Mouse (Mus musculus): ENCODE results near the gene Gpnmb. TPM values are rescaled to one million over a fixed set of nuclear protein-coding genes. Genes with fewer than 3 reads are reported as not detected.

Gene Gpnmb
- polyA plus RNA-seq, 1 experiment from 2014 or later: 0.36 TPM

DNA sequence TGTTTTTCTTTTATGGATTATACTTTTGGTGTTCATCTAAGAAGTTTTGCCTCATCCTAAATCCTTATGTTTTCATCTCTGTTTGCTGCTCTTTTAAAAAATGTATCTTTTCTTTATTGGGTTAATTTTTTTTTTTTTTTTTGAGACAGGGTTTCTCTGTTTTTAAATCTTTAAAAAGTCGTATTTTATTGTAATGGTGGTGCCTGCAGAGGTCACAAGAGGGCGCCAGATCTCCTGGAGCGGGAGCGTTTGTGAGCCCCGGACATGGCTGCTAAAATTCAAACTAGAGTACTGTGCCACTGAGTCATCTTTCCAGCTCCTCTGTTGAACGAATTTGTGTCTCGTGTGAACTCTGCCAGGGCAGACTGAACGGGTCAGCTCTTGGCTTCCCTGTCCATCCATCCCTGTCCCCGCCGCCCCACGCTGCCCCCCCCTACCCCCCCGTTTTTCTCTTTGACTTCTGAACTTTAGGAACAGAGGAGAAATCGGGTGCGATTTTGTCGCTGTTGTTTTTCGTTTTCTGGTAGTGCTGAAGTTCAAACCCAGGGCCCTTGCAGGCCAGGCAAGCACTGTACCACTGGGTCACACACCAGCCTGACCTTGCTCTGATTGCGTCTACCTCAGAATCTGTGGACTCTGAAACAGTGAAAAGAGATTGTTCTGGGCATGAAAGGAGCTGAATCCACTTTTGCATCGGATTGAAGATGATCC is 3.3 kb downstream of the Gpnmb start:
- no peak overlapping the region for H3K27ac ChIP-seq
- no peaks in the 10 kb centered on the region for H3K36me3 ChIP-seq (ENCODE audit: insufficient read depth, low read length)
- ATAC-seq (replicated peaks; ENCODE audit: low FRiP score, low read depth): peak; percentile 68; the same call in 1 of the 2 replicates
- 13% methylated on average over 18 of the region's 18 CpGs for WGBS
- no peak overlapping the region for H3K9ac ChIP-seq (ENCODE audit: low read depth, low read length)
- no peaks in the 10 kb centered on the region for H3K4me1 ChIP-seq (replicated peaks; ENCODE audit: insufficient read depth, low read length)
- TF ChIP-seq CTCF (IDR thresholded peaks at IDR 0.05; ENCODE audit: low read depth): peak; percentile 75
- H3K4me3 ChIP-seq (replicated peaks; ENCODE audit: low read depth, low read length): peak overlapping the region; percentile 13
- H3K27me3 ChIP-seq (ENCODE audit: insufficient read depth, low read length): no peaks in the 10 kb centered on the region
- no peaks in the 10 kb centered on the region for H3K9me3 ChIP-seq (replicated peaks; ENCODE audit: low read length)
- peak overlapping the region; percentile 36 for H3K4me2 ChIP-seq (ENCODE audit: low read length)
- peak; percentile 85 for DNase-seq (ENCODE audit: low spot score)

- H3K4me1 ChIP-seq (replicated peaks; ENCODE audit: insufficient read depth, low read length): no peaks in the 10 kb centered on the region
- no peak for TF ChIP-seq CTCF (IDR thresholded peaks at IDR 0.05; ENCODE audit: low read depth)
These were observed 10.2 kb downstream of the Gpnmb start for GRCm38 (mm10) chr6:49046502-49046901.

DNA sequence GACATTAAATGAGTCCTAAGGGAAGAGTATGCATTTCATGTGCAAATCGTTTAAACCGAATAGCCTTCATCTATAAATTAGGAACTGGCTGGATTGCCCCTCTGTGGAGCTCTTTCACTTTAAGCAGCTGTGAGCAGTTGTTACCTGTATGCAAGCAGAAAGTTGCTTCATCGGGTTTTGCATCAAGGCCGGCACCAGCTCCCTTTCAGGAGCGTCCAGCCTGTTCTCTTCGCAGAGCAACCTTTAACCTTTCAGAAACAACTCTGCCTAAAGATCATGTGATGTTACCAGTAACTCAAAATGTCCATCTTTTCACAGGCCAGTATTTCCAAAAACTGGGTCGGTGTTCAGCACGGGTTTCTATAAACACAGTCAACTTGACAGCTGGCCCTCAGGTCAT is 10.6 kb downstream of the Gpnmb start:
- Histone ChIP-seq H3K4me3 (replicated peaks; ENCODE audit: low read depth, low read length) (no peak overlapping the region), H3K4me1 (replicated peaks; ENCODE audit: insufficient read depth, low read length) (no peaks in the 10 kb centered on the region), H3K27ac (no peak overlapping the region), H3K4me2 (ENCODE audit: low read length) (no peak overlapping the region), H3K36me3 (ENCODE audit: insufficient read depth, low read length) (no peaks in the 10 kb centered on the region), H3K9me3 (replicated peaks; ENCODE audit: low read length) (no peaks in the 10 kb centered on the region), H3K27me3 (ENCODE audit: insufficient read depth, low read length) (no peaks in the 10 kb centered on the region), H3K9ac (ENCODE audit: low read depth, low read length) (no peak overlapping the region)
- TF ChIP-seq CTCF (IDR thresholded peaks at IDR 0.05; ENCODE audit: low read depth): no peak
- 58% methylated on average over 8 of the region's 8 CpGs for WGBS
- DNase-seq (ENCODE audit: low spot score) (no peak), ATAC-seq (replicated peaks; ENCODE audit: low FRiP score, low read depth) (no peak)

More at GRCm38 (mm10) chr6:49046502-49046901, 10.2 kb downstream of the Gpnmb start:
- Histone ChIP-seq H3K9ac (ENCODE audit: low read depth, low read length) (no peak overlapping the region), H3K4me2 (ENCODE audit: low read length) (no peak overlapping the region), H3K4me3 (replicated peaks; ENCODE audit: low read depth, low read length) (no peak overlapping the region), H3K27me3 (ENCODE audit: insufficient read depth, low read length) (no peaks in the 10 kb centered on the region), H3K36me3 (ENCODE audit: insufficient read depth, low read length) (no peaks in the 10 kb centered on the region), H3K9me3 (replicated peaks; ENCODE audit: low read length) (no peaks in the 10 kb centered on the region), H3K27ac (no peak overlapping the region)
- ATAC-seq (replicated peaks; ENCODE audit: low FRiP score, low read depth): no peak
- WGBS: 62% methylated on average over 6 of the region's 6 CpGs
- DNase-seq (ENCODE audit: low spot score): no peak

- no peak for ATAC-seq (replicated peaks; ENCODE audit: low FRiP score, low read depth)
These were observed 11.5 kb downstream of the Gpnmb start for GRCm38 (mm10) chr6:49047848-49048247.

GRCm38 (mm10) chr6:49048395-49048794 is 12.0 kb downstream of the Gpnmb start:
- Histone ChIP-seq H3K27me3 (ENCODE audit: insufficient read depth, low read length) (no peaks in the 10 kb centered on the region), H3K27ac (no peak overlapping the region), H3K9me3 (replicated peaks; ENCODE audit: low read length) (no peaks in the 10 kb centered on the region), H3K4me3 (replicated peaks; ENCODE audit: low read depth, low read length) (no peak overlapping the region), H3K9ac (ENCODE audit: low read depth, low read length) (no peak overlapping the region), H3K4me1 (replicated peaks; ENCODE audit: insufficient read depth, low read length) (no peaks in the 10 kb centered on the region), H3K4me2 (ENCODE audit: low read length) (no peak overlapping the region), H3K36me3 (ENCODE audit: insufficient read depth, low read length) (no peaks in the 10 kb centered on the region)
- ATAC-seq (replicated peaks; ENCODE audit: low FRiP score, low read depth) (no peak), DNase-seq (ENCODE audit: low spot score) (no peak)
- WGBS: 91% methylated on average over 10 of the region's 10 CpGs
- no peak for TF ChIP-seq CTCF (IDR thresholded peaks at IDR 0.05; ENCODE audit: low read depth)

More at GRCm38 (mm10) chr6:49047848-49048247, 11.5 kb downstream of the Gpnmb start:
- H3K4me2 ChIP-seq (ENCODE audit: low read length): no peak overlapping the region
- no peak for DNase-seq (ENCODE audit: low spot score)
- H3K27ac ChIP-seq: no peak overlapping the region
- H3K27me3 ChIP-seq (ENCODE audit: insufficient read depth, low read length): no peaks in the 10 kb centered on the region
- no peak for TF ChIP-seq CTCF (IDR thresholded peaks at IDR 0.05; ENCODE audit: low read depth)
- H3K36me3 ChIP-seq (ENCODE audit: insufficient read depth, low read length): no peaks in the 10 kb centered on the region
- no peaks in the 10 kb centered on the region for H3K4me1 ChIP-seq (replicated peaks; ENCODE audit: insufficient read depth, low read length)
- no peaks in the 10 kb centered on the region for H3K9me3 ChIP-seq (replicated peaks; ENCODE audit: low read length)
- H3K4me3 ChIP-seq (replicated peaks; ENCODE audit: low read depth, low read length): no peak overlapping the region
- no peak overlapping the region for H3K9ac ChIP-seq (ENCODE audit: low read depth, low read length)
- 70% methylated on average over 10 of the region's 10 CpGs for WGBS

DNA sequence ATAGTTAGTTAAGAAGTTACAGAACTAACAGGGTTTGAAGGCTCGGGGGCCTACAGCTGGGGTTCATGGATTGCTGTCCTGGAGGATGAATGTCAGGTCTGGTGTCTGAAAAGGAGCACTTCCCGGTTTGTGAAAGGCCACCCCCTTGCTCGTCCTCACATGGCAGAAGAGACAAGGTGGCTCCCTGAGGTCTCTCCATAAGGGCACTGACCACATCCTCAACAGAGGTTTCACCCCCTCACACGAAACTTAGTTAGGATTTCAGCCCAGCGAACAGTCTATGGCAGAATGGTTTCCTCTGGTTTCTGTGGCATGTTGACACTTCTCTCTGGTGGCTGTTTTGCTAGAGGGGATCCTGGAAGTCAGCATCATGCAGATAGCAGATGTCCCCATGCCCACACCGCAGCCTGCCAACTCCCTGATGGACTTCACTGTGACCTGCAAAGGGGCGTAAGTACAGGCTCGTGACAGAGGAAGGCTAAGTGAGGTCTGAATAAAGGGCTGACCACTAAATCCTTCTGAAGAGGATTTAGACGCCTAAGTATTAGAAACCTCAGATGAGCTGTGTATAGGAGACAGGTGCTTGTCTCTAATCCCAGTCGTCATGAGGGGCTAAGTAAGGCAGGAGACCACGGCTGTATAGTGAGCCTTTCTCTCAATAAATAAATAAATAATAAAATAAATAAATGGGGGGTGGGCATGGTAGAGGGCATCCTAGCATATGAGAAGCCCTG is 14.5 kb downstream of the Gpnmb start:
- no peak overlapping the region for H3K4me2 ChIP-seq (ENCODE audit: low read length)
- no peak overlapping the region for H3K27ac ChIP-seq
- no peaks in the 10 kb centered on the region for H3K27me3 ChIP-seq (ENCODE audit: insufficient read depth, low read length)
- DNase-seq (ENCODE audit: low spot score) (no peak), ATAC-seq (replicated peaks; ENCODE audit: low FRiP score, low read depth) (no peak)
- no peaks in the 10 kb centered on the region for H3K9me3 ChIP-seq (replicated peaks; ENCODE audit: low read length)
- no peak for TF ChIP-seq CTCF (IDR thresholded peaks at IDR 0.05; ENCODE audit: low read depth)
- H3K4me1 ChIP-seq (replicated peaks; ENCODE audit: insufficient read depth, low read length): no peaks in the 10 kb centered on the region
- no peak overlapping the region for H3K9ac ChIP-seq (ENCODE audit: low read depth, low read length)
- no peaks in the 10 kb centered on the region for H3K36me3 ChIP-seq (ENCODE audit: insufficient read depth, low read length)
- H3K4me3 ChIP-seq (replicated peaks; ENCODE audit: low read depth, low read length): no peak overlapping the region
- WGBS: 76% methylated on average over 11 of the region's 11 CpGs
